In the genomic region with DNA sequence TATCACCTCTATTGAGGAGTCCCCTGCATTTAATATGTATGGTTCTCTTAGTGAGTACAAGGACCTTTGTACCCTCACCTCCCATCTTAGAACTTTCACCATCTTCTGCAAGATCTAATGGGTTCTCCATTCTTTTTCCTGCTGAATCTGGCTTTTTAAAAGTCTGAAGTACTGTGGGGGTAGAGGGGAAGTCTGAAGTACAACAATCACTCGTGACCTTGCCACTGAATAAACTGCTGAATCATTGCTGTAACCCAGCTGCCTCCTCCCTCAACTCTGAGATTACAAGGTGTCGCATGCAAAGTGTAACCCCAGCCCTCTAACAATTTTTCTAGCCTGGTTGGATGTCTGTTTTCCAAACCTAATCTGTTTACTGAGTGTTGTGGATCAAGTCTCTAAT, we compare ENCODE assay signal across 11 mouse cellular contexts. TPM values are rescaled to one million over a fixed set of nuclear protein-coding genes. Genes with fewer than 3 reads are reported as not detected.
DNase-seq lines count a peak whose midpoint lies in the region; ATAC-seq and TF ChIP-seq lines count a peak whose summit lies in the region.
"Had no signal": no experiment of that assay in that cellular context is flagged by ENCODE, and none has a peak within 500 bp of the region (broad histone marks: within the 10 kb centered on the region; RNA-seq: fewer than 3 reads in every experiment).

No protein-coding gene starts in this region.

- H3K27ac ChIP-seq in liver, postnatal 0 days (ENCODE audit: low read depth) = peak overlapping the region; percentile 76
- no peak overlapping the region for H3K27ac ChIP-seq in liver, embryonic 11.5 days (ENCODE audit: low read depth, low read length)
- H3K27ac ChIP-seq in intestine, embryonic 15.5 days = no peak overlapping the region
- H3K27ac ChIP-seq in forebrain, embryonic 11.5 days (ENCODE audit: low read depth, low read length) = no peak overlapping the region
- no peak overlapping the region for H3K27ac ChIP-seq in hindbrain, embryonic 11.5 days (ENCODE audit: low read depth, low read length)
- H3K27ac ChIP-seq: hindbrain, embryonic 14.5 days; limb, embryonic 12.5 days had no signal

- H3K4me1 ChIP-seq in liver, postnatal 0 days (ENCODE audit: insufficient read depth) = peaks cover 25% of the 10 kb centered on the region
- H3K4me1 ChIP-seq in liver, embryonic 11.5 days (replicated peaks; ENCODE audit: control insufficient read depth, insufficient read depth, low read length) = peaks cover 3% of the 10 kb centered on the region
- peaks cover 3% of the 10 kb centered on the region for H3K4me1 ChIP-seq in intestine, embryonic 15.5 days (replicated peaks)
- H3K4me1 ChIP-seq in forebrain, embryonic 11.5 days (replicated peaks; ENCODE audit: control insufficient read depth, insufficient read depth, low read length) = peaks cover 3% of the 10 kb centered on the region
- H3K4me1 ChIP-seq in hindbrain, embryonic 11.5 days (replicated peaks; ENCODE audit: control insufficient read depth, insufficient read depth, low read length) = peaks cover 2% of the 10 kb centered on the region; the same call in 1 of the 2 replicates

- no peaks in the 10 kb centered on the region for H3K36me3 ChIP-seq in liver, postnatal 0 days (replicated peaks; ENCODE audit: insufficient read depth, low read length)
- H3K36me3 ChIP-seq in liver, embryonic 11.5 days (ENCODE audit: control insufficient read depth, insufficient read depth, low read length) = no peaks in the 10 kb centered on the region
- no peaks in the 10 kb centered on the region for H3K36me3 ChIP-seq in intestine, embryonic 15.5 days
- H3K36me3 ChIP-seq in forebrain, embryonic 11.5 days (ENCODE audit: control insufficient read depth, insufficient read depth, low read length) = no peaks in the 10 kb centered on the region
- no peaks in the 10 kb centered on the region for H3K36me3 ChIP-seq in hindbrain, embryonic 11.5 days (ENCODE audit: control insufficient read depth, insufficient read depth, low read length)
- H3K36me3 ChIP-seq: limb, embryonic 12.5 days had no signal

- H3K4me3 ChIP-seq in liver, postnatal 0 days (ENCODE audit: low read depth, low read length) = no peak overlapping the region
- no peak overlapping the region for H3K4me3 ChIP-seq in liver, embryonic 11.5 days (ENCODE audit: low read depth, low read length)
- no peak overlapping the region for H3K4me3 ChIP-seq in intestine, embryonic 15.5 days (replicated peaks)
- no peak overlapping the region for H3K4me3 ChIP-seq in forebrain, embryonic 11.5 days (ENCODE audit: low read depth, low read length)
- no peak overlapping the region for H3K4me3 ChIP-seq in hindbrain, embryonic 11.5 days (ENCODE audit: low read depth, low read length)
- H3K4me3 ChIP-seq: limb, embryonic 12.5 days had no signal

- ATAC-seq in liver, postnatal 0 days = peak; percentile 27
- no peak for ATAC-seq in liver, embryonic 11.5 days (replicated peaks; ENCODE audit: low FRiP score)
- peak; percentile 9; the same call in 1 of the 2 replicates for ATAC-seq in intestine, embryonic 15.5 days
- peak; percentile 41 for ATAC-seq in megakaryocyte, adult 5-6 weeks (ENCODE audit: poor library complexity, severe bottlenecking)
- ATAC-seq in forebrain, embryonic 11.5 days (replicated peaks; ENCODE audit: low FRiP score) = no peak
- ATAC-seq in hindbrain, embryonic 11.5 days (ENCODE audit: low FRiP score) = no peak

- no peak for TF ChIP-seq CTCF in liver, postnatal 0 days (IDR thresholded peaks at IDR 0.05; ENCODE audit: low read depth)

- 11% methylated on average over 2 of the region's 2 CpGs for whole genome bisulfite sequencing in liver, postnatal 0 days (ENCODE audit: insufficient replicate concordance)
- WGBS in liver, embryonic 11.5 days = 18% methylated on average over 2 of the region's 2 CpGs
- 40% methylated on average over 2 of the region's 2 CpGs for WGBS in intestine, embryonic 15.5 days
- WGBS in forebrain, embryonic 11.5 days = 77% methylated on average over 2 of the region's 2 CpGs
- WGBS in hindbrain, embryonic 11.5 days = 80% methylated on average over 2 of the region's 2 CpGs

- DNase-seq in liver, postnatal 0 days = no peak
- no peak for DNase-seq in liver, embryonic 11.5 days (ENCODE audit: low spot score)
- DNase-seq in NIH3T3 (ENCODE audit: low read depth) = peak; percentile 33
- no peak for DNase-seq in forebrain, embryonic 11.5 days (ENCODE audit: low spot score)
- DNase-seq in hindbrain, embryonic 11.5 days (ENCODE audit: low spot score) = no peak
- DNase-seq in right cerebral cortex, postnatal 36 days (ENCODE audit: low spot score in 2 of 2) = no peak
- DNase-seq: lung, postnatal 4 days had no signal

- 0 out of 2 replicates have a peak, but pooled peaks have one; percentile 24 for TF ChIP-seq EP300 in liver, postnatal 0 days (IDR thresholded peaks at IDR 0.05; ENCODE audit: low read depth)

- H3K4me2 ChIP-seq in liver, postnatal 0 days (ENCODE audit: low read depth, low read length) = no peak overlapping the region
- no peak overlapping the region for H3K4me2 ChIP-seq in liver, embryonic 11.5 days
- no peak overlapping the region for H3K4me2 ChIP-seq in intestine, embryonic 15.5 days (replicated peaks)
- H3K4me2 ChIP-seq in forebrain, embryonic 11.5 days (ENCODE audit: low read depth, low read length, severe bottlenecking) = no peak overlapping the region
- no peak overlapping the region for H3K4me2 ChIP-seq in hindbrain, embryonic 11.5 days (replicated peaks; ENCODE audit: low read depth, low read length)
- H3K4me2 ChIP-seq: hindbrain, embryonic 14.5 days; limb, embryonic 12.5 days had no signal

- H3K27me3 ChIP-seq in liver, postnatal 0 days (ENCODE audit: insufficient read depth, low read length) = no peaks in the 10 kb centered on the region
- no peaks in the 10 kb centered on the region for H3K27me3 ChIP-seq in liver, embryonic 11.5 days (replicated peaks; ENCODE audit: control insufficient read depth, insufficient read depth, low read length)
- no peaks in the 10 kb centered on the region for H3K27me3 ChIP-seq in intestine, embryonic 15.5 days (replicated peaks)
- no peaks in the 10 kb centered on the region for H3K27me3 ChIP-seq in forebrain, embryonic 11.5 days (ENCODE audit: control insufficient read depth, insufficient read depth, low read length)
- no peaks in the 10 kb centered on the region for H3K27me3 ChIP-seq in hindbrain, embryonic 11.5 days (ENCODE audit: control insufficient read depth, insufficient read depth, low read length)
- H3K27me3 ChIP-seq: limb, embryonic 12.5 days had no signal

- H3K9ac ChIP-seq in liver, postnatal 0 days (replicated peaks) = no peak overlapping the region
- H3K9ac ChIP-seq in liver, embryonic 11.5 days (ENCODE audit: low read depth, low read length) = no peak overlapping the region
- H3K9ac ChIP-seq in intestine, embryonic 15.5 days = no peak overlapping the region
- H3K9ac ChIP-seq in forebrain, embryonic 11.5 days (ENCODE audit: low read length) = no peak overlapping the region
- H3K9ac ChIP-seq in hindbrain, embryonic 11.5 days (ENCODE audit: low read depth, low read length) = no peak overlapping the region
- H3K9ac ChIP-seq: hindbrain, embryonic 14.5 days; limb, embryonic 12.5 days had no signal

- H3K9me3 ChIP-seq in liver, postnatal 0 days (ENCODE audit: low read length) = no peaks in the 10 kb centered on the region
- no peaks in the 10 kb centered on the region for H3K9me3 ChIP-seq in liver, embryonic 11.5 days (ENCODE audit: control insufficient read depth, low read length)
- H3K9me3 ChIP-seq in intestine, embryonic 15.5 days = no peaks in the 10 kb centered on the region
- H3K9me3 ChIP-seq in forebrain, embryonic 11.5 days (ENCODE audit: control insufficient read depth, low read length) = no peaks in the 10 kb centered on the region
- H3K9me3 ChIP-seq in hindbrain, embryonic 11.5 days (ENCODE audit: control insufficient read depth, low read length) = no peaks in the 10 kb centered on the region
- H3K9me3 ChIP-seq: limb, embryonic 12.5 days had no signal

RNA-seq across cellular contexts. Expression of a gene that starts 3.6 kb away (rescaled TPM):
- 320 and 321 TPM in 2 replicates for polyA plus RNA-seq in liver, postnatal 0 days (2015; fragmentation: Nextera tagmentation; extraction: Ambion mirVana)
- polyA plus RNA-seq in liver, embryonic 11.5 days (2014; fragmentation: Nextera tagmentation; extraction: Ambion mirVana) = 449 and 453 TPM in 2 replicates
- 772 and 821 TPM in 2 replicates for polyA plus RNA-seq in intestine, embryonic 15.5 days (2015; fragmentation: Nextera tagmentation; extraction: Ambion mirVana)
- 465 and 471 TPM in 2 replicates for total RNA-seq in megakaryocyte, adult 5-6 weeks (2015)
- 733 and 897 TPM in 2 replicates for total RNA-seq in megakaryocyte, adult 5-6 weeks (2017)
- 501 and 559 TPM in 2 replicates for polyA plus RNA-seq in forebrain, embryonic 11.5 days (2014; fragmentation: Nextera tagmentation; extraction: Ambion mirVana)
- polyA plus RNA-seq in hindbrain, embryonic 11.5 days (2014; fragmentation: Nextera tagmentation; extraction: Ambion mirVana) = 600 and 609 TPM in 2 replicates

RNA-seq across cellular contexts. Expression of a gene that starts 27.4 kb away (rescaled TPM):
- 30.0 and 30.6 TPM in 2 replicates for polyA plus RNA-seq in liver, postnatal 0 days (2015; fragmentation: Nextera tagmentation; extraction: Ambion mirVana)
- polyA plus RNA-seq in liver, embryonic 11.5 days (2014; fragmentation: Nextera tagmentation; extraction: Ambion mirVana) = 185 and 187 TPM in 2 replicates
- 110 and 118 TPM in 2 replicates for polyA plus RNA-seq in intestine, embryonic 15.5 days (2015; fragmentation: Nextera tagmentation; extraction: Ambion mirVana)
- 95.7 and 101 TPM in 2 replicates for total RNA-seq in megakaryocyte, adult 5-6 weeks (2015)
- 225 and 236 TPM in 2 replicates for total RNA-seq in megakaryocyte, adult 5-6 weeks (2017)
- 342 and 352 TPM in 2 replicates for polyA plus RNA-seq in forebrain, embryonic 11.5 days (2014; fragmentation: Nextera tagmentation; extraction: Ambion mirVana)
- polyA plus RNA-seq in hindbrain, embryonic 11.5 days (2014; fragmentation: Nextera tagmentation; extraction: Ambion mirVana) = 270 and 283 TPM in 2 replicates

RNA-seq across cellular contexts. Expression of a gene that starts 30.2 kb away (rescaled TPM):
- polyA plus RNA-seq in liver, postnatal 0 days (2015; fragmentation: Nextera tagmentation; extraction: Ambion mirVana) = 2,167 and 2,192 TPM in 2 replicates
- 1,160 and 1,259 TPM in 2 replicates for polyA plus RNA-seq in liver, embryonic 11.5 days (2014; fragmentation: Nextera tagmentation; extraction: Ambion mirVana)
- polyA plus RNA-seq in intestine, embryonic 15.5 days (2015; fragmentation: Nextera tagmentation; extraction: Ambion mirVana) = 1,436 and 1,568 TPM in 2 replicates
- 556 and 644 TPM in 2 replicates for total RNA-seq in megakaryocyte, adult 5-6 weeks (2015)
- total RNA-seq in megakaryocyte, adult 5-6 weeks (2017) = 344 and 395 TPM in 2 replicates
- polyA plus RNA-seq in forebrain, embryonic 11.5 days (2014; fragmentation: Nextera tagmentation; extraction: Ambion mirVana) = 1,036 and 1,079 TPM in 2 replicates
- 985 and 989 TPM in 2 replicates for polyA plus RNA-seq in hindbrain, embryonic 11.5 days (2014; fragmentation: Nextera tagmentation; extraction: Ambion mirVana)

RNA-seq across cellular contexts. Expression of a gene that starts 53.1 kb away (rescaled TPM):
- 10.8 and 10.9 TPM in 2 replicates for polyA plus RNA-seq in liver, postnatal 0 days (2015; fragmentation: Nextera tagmentation; extraction: Ambion mirVana)
- 24.2 and 27.4 TPM in 2 replicates for polyA plus RNA-seq in liver, embryonic 11.5 days (2014; fragmentation: Nextera tagmentation; extraction: Ambion mirVana)
- 23.0 and 24.6 TPM in 2 replicates for polyA plus RNA-seq in intestine, embryonic 15.5 days (2015; fragmentation: Nextera tagmentation; extraction: Ambion mirVana)
- total RNA-seq in megakaryocyte, adult 5-6 weeks (2015) = 8.1 and 10.9 TPM in 2 replicates
- total RNA-seq in megakaryocyte, adult 5-6 weeks (2017) = 5.2 and 6.4 TPM in 2 replicates
- 33.6 and 33.9 TPM in 2 replicates for polyA plus RNA-seq in forebrain, embryonic 11.5 days (2014; fragmentation: Nextera tagmentation; extraction: Ambion mirVana)
- polyA plus RNA-seq in hindbrain, embryonic 11.5 days (2014; fragmentation: Nextera tagmentation; extraction: Ambion mirVana) = 23.3 and 30.9 TPM in 2 replicates

RNA-seq across cellular contexts. Expression of a gene that starts 53.2 kb away (rescaled TPM):
- polyA plus RNA-seq in liver, postnatal 0 days (2015; fragmentation: Nextera tagmentation; extraction: Ambion mirVana) = 6.1 and 8.4 TPM in 2 replicates
- 24.4 and 25.1 TPM in 2 replicates for polyA plus RNA-seq in liver, embryonic 11.5 days (2014; fragmentation: Nextera tagmentation; extraction: Ambion mirVana)
- polyA plus RNA-seq in intestine, embryonic 15.5 days (2015; fragmentation: Nextera tagmentation; extraction: Ambion mirVana) = 25.2 and 26.4 TPM in 2 replicates
- 34.7 and 36.2 TPM in 2 replicates for total RNA-seq in megakaryocyte, adult 5-6 weeks (2015)
- total RNA-seq in megakaryocyte, adult 5-6 weeks (2017) = 19.2 and 23.4 TPM in 2 replicates
- 33.5 and 33.7 TPM in 2 replicates for polyA plus RNA-seq in forebrain, embryonic 11.5 days (2014; fragmentation: Nextera tagmentation; extraction: Ambion mirVana)
- 28.5 and 34.1 TPM in 2 replicates for polyA plus RNA-seq in hindbrain, embryonic 11.5 days (2014; fragmentation: Nextera tagmentation; extraction: Ambion mirVana)

Comparison
In these comparisons a context has a peak if more than half of its experiments do, and no peak if none do; other contexts are left out.
1. ATAC-seq: peak in liver, postnatal 0 days (single experiment), intestine, embryonic 15.5 days (single experiment) and megakaryocyte, adult 5-6 weeks (single experiment); none in liver, embryonic 11.5 days (single experiment), forebrain, embryonic 11.5 days (single experiment) and hindbrain, embryonic 11.5 days (single experiment).